Comparison of ENCODE assay signal across 21 mouse cellular contexts in the genomic region with DNA sequence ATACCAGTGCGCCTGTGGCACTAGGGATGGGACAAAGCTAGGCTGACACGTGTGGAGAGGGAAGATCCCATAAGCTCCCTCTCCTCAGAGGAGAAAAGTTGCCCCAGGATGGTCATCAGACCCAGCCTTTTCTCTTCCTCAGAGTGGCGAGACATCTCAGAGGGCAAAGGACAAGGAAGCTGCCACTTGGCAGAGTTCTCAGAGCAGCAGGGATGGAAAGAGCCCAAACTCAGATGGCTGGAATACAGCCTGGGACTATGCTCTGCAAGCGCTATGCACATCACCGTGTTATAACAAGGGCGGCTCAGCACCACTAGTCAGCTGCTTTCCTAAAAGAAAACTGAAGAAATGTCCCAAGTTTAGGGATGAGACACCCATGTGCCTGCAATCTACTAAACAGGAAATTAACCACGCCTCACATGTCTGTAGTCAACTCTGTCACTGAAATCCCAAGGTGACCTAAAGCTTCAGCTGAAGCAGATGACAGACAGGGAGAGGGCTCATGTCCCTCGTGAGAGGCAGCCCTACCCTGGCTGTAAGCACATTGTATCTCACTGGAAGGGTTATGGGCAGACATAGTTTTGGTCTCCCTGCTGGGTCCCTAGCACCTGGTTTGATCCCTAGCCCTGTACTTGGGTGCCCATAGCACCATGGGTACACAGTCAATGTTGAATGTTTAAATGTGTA. TPM values are rescaled to one million over a fixed set of nuclear protein-coding genes. Genes with fewer than 3 reads are reported as not detected.
DNase-seq lines count a peak whose midpoint lies in the region; ATAC-seq and TF ChIP-seq lines count a peak whose summit lies in the region.
"Had no signal": no experiment of that assay in that cellular context is flagged by ENCODE, and none has a peak within 500 bp of the region (broad histone marks: within the 10 kb centered on the region; RNA-seq: fewer than 3 reads in every experiment).

No protein-coding gene starts in this region.

- H3K4me2 ChIP-seq in heart, embryonic 16.5 days (ENCODE audit: low read depth, low read length): no peak overlapping the region
- H3K4me2 ChIP-seq in heart, embryonic 11.5 days: no peak overlapping the region
- no peak overlapping the region for H3K4me2 ChIP-seq in kidney, embryonic 15.5 days
- H3K4me2 ChIP-seq: forebrain, embryonic 13.5 days; liver, embryonic 12.5 days; lung, embryonic 14.5 days; midbrain, embryonic 13.5 days had no signal

- peaks cover 11% of the 10 kb centered on the region for H3K36me3 ChIP-seq in heart, adult 2 months (ENCODE audit: control insufficient read depth, insufficient read depth, low read length)
- peaks cover 16% of the 10 kb centered on the region for H3K36me3 ChIP-seq in heart, embryonic 16.5 days (ENCODE audit: control insufficient read depth, insufficient read depth)
- H3K36me3 ChIP-seq in heart, embryonic 11.5 days (ENCODE audit: control insufficient read depth, insufficient read depth, low read length): peaks cover 17% of the 10 kb centered on the region
- H3K36me3 ChIP-seq in kidney, embryonic 15.5 days: peaks cover 85% of the 10 kb centered on the region
- H3K36me3 ChIP-seq in macrophage (ENCODE audit: inconsistent target): peaks cover 84% of the 10 kb centered on the region

- H3K4me3 ChIP-seq in heart, adult 2 months: no peak overlapping the region
- H3K4me3 ChIP-seq in heart, embryonic 16.5 days (ENCODE audit: low read length): no peak overlapping the region
- no peak overlapping the region for H3K4me3 ChIP-seq in heart, embryonic 11.5 days (ENCODE audit: low read depth, low read length)
- H3K4me3 ChIP-seq in kidney, embryonic 15.5 days (replicated peaks): no peak overlapping the region
- H3K4me3 ChIP-seq in macrophage (ENCODE audit: inconsistent target): no peak overlapping the region
- H3K4me3 ChIP-seq: forebrain, embryonic 13.5 days; gastrocnemius, adult 2 months; liver, embryonic 12.5 days; megakaryocyte, embryonic 14.5 days; midbrain, embryonic 13.5 days had no signal

- TF ChIP-seq POLR2A in heart, adult 2 months (IDR thresholded peaks at IDR 0.05; ENCODE audit: insufficient read depth, low read depth, low read length): no peak

- 56% methylated on average over 8 of the region's 8 CpGs for WGBS in heart, adult 2 months
- WGBS in heart, embryonic 16.5 days: 78% methylated on average over 8 of the region's 8 CpGs
- 82% methylated on average over 8 of the region's 8 CpGs for WGBS in heart, embryonic 11.5 days (ENCODE audit: insufficient replicate concordance)
- 91% methylated on average over 8 of the region's 8 CpGs for WGBS in kidney, embryonic 15.5 days
- 84% methylated on average over 8 of the region's 8 CpGs for WGBS in macrophage (ENCODE audit: missing documents)

- intact Hi-C loops in heart, adult 2 months (cut with DNase I): no loop called here

- no peak for DNase-seq in heart, adult 2 months
- no peak for DNase-seq in heart, adult 9 months (ENCODE audit: low spot score in 2 of 2)
- DNase-seq in kidney, postnatal 36 days: peak; percentile 47 to 61
- DNase-seq: adrenal gland, postnatal 14 days; cerebellum, adult 8-10 months; cerebellum, postnatal 36 days; gastrocnemius, adult 2 months; layer of hippocampus, postnatal 36 days; lung, embryonic 14.5 days; thymus, adult 18-20 months; thymus, postnatal 4 days had no signal

- H3K9me3 ChIP-seq in heart, embryonic 16.5 days (replicated peaks; ENCODE audit: control insufficient read depth, low read length): 0 out of 2 replicates have a peak, but pooled peaks cover 2% of the 10 kb centered on the region
- H3K9me3 ChIP-seq in heart, embryonic 11.5 days (replicated peaks; ENCODE audit: control insufficient read depth, low read length): no peaks in the 10 kb centered on the region
- H3K9me3 ChIP-seq in kidney, embryonic 15.5 days (replicated peaks): no peaks in the 10 kb centered on the region
- H3K9me3 ChIP-seq: forebrain, embryonic 13.5 days; liver, embryonic 12.5 days; megakaryocyte, embryonic 14.5 days; midbrain, embryonic 13.5 days had no signal

- peaks cover 17% of the 10 kb centered on the region for H3K4me1 ChIP-seq in heart, adult 2 months (ENCODE audit: control insufficient read depth, insufficient read depth, low read length)
- peaks cover 29% of the 10 kb centered on the region for H3K4me1 ChIP-seq in heart, embryonic 16.5 days (ENCODE audit: control insufficient read depth, insufficient read depth, low read length)
- peaks cover 14% of the 10 kb centered on the region for H3K4me1 ChIP-seq in heart, embryonic 11.5 days (ENCODE audit: control insufficient read depth, insufficient read depth, low read length)
- peaks cover 17% of the 10 kb centered on the region for H3K4me1 ChIP-seq in kidney, embryonic 15.5 days
- H3K4me1 ChIP-seq: forebrain, embryonic 13.5 days had no signal

- no peak overlapping the region for H3K9ac ChIP-seq in heart, adult 2 months (ENCODE audit: low read depth, low read length)
- no peak overlapping the region for H3K9ac ChIP-seq in heart, embryonic 16.5 days (ENCODE audit: low read length)
- no peak overlapping the region for H3K9ac ChIP-seq in heart, embryonic 11.5 days (ENCODE audit: low read depth, low read length)
- H3K9ac ChIP-seq in kidney, embryonic 15.5 days: no peak overlapping the region
- H3K9ac ChIP-seq: forebrain, embryonic 13.5 days; liver, embryonic 12.5 days; lung, embryonic 14.5 days; midbrain, embryonic 13.5 days had no signal

- peaks cover 1% of the 10 kb centered on the region for H3K79me2 ChIP-seq in heart, adult 2 months (replicated peaks; ENCODE audit: control insufficient read depth, insufficient read depth, low read length)
- H3K79me2 ChIP-seq in macrophage (ENCODE audit: inconsistent target): peaks cover 100% of the 10 kb centered on the region

- TF ChIP-seq CTCF in heart, adult 2 months (IDR thresholded peaks at IDR 0.05): no peak

- no peaks in the 10 kb centered on the region for H3K27me3 ChIP-seq in heart, adult 2 months (ENCODE audit: control insufficient read depth, insufficient read depth, low read length)
- no peaks in the 10 kb centered on the region for H3K27me3 ChIP-seq in heart, embryonic 16.5 days (ENCODE audit: control insufficient read depth, insufficient read depth, low read length)
- H3K27me3 ChIP-seq in heart, embryonic 11.5 days (ENCODE audit: control insufficient read depth, insufficient read depth, low read length): no peaks in the 10 kb centered on the region
- no peaks in the 10 kb centered on the region for H3K27me3 ChIP-seq in kidney, embryonic 15.5 days
- H3K27me3 ChIP-seq: forebrain, embryonic 13.5 days; liver, embryonic 12.5 days; megakaryocyte, embryonic 14.5 days; midbrain, embryonic 13.5 days had no signal

- H3K27ac ChIP-seq in heart, adult 2 months: peak overlapping the region; percentile 59
- H3K27ac ChIP-seq in heart, embryonic 16.5 days (ENCODE audit: low read length): peak overlapping the region; percentile 57
- no peak overlapping the region; the same call in 1 of the 2 replicates for H3K27ac ChIP-seq in heart, embryonic 11.5 days (ENCODE audit: low read depth, low read length)
- no peak overlapping the region for H3K27ac ChIP-seq in kidney, embryonic 15.5 days
- H3K27ac ChIP-seq in macrophage: peak overlapping the region; percentile 1; the same call in 1 of the 2 replicates
- H3K27ac ChIP-seq: forebrain, embryonic 13.5 days; gastrocnemius, adult 2 months; hindbrain, postnatal 0 days; midbrain, embryonic 13.5 days had no signal

- TF ChIP-seq EP300 in heart, adult 2 months (IDR thresholded peaks at IDR 0.05; ENCODE audit: insufficient read depth, low read depth, low read length): no peak

- 0 out of 2 replicates have a peak, but pooled peaks have one; percentile 15 for ATAC-seq in heart, embryonic 16.5 days (replicated peaks; ENCODE audit: extremely low read depth, insufficient read depth, low FRiP score)
- no peak for ATAC-seq in heart, embryonic 11.5 days (replicated peaks; ENCODE audit: insufficient number of reproducible peaks, low FRiP score, low TSS enrichment)
- ATAC-seq in kidney, embryonic 15.5 days (replicated peaks; ENCODE audit: low FRiP score): no peak
- ATAC-seq: forebrain, embryonic 13.5 days; hindbrain, postnatal 0 days; intestine, embryonic 16.5 days; liver, embryonic 12.5 days; midbrain, embryonic 13.5 days had no signal

RNA-seq across cellular contexts. Expression of a gene that starts 48.2 kb away (rescaled TPM):
- total RNA-seq in heart, adult 2 months (2021): 100 to 1,000 TPM; 118 to 136 TPM
- polyA plus RNA-seq in heart, adult 2 months (2012; rRNA removed): 117 and 136 TPM in 2 replicates
- 7.1 and 11.0 TPM in 2 replicates for polyA plus RNA-seq in heart, embryonic 16.5 days (2015; fragmentation: Nextera tagmentation; extraction: Ambion mirVana)
- 33.1 and 34.0 TPM in 2 replicates for polyA plus RNA-seq in heart, embryonic 11.5 days (2014; fragmentation: Nextera tagmentation; extraction: Ambion mirVana)
- polyA plus RNA-seq in kidney, embryonic 15.5 days (2015; fragmentation: Nextera tagmentation; extraction: Ambion mirVana): 15.9 and 16.1 TPM in 2 replicates
- 10 to 100 TPM in 20 of 26 experiments, 1 to 10 TPM in 6; 5.5 to 38.3 (median 15.9) TPM for total RNA-seq in macrophage (2018; cell fraction: chromatin; rRNA removed)
- 100 to 1,000 TPM in 13 of 26 experiments, 10 to 100 TPM in 13; 58.7 to 194 (median 95.9) TPM for total RNA-seq in macrophage (2018; cell fraction: cytosol; rRNA removed)
- 10 to 100 TPM; 25.6 to 92.0 (median 47.5) TPM for total RNA-seq in macrophage (2018; cell fraction: nucleus; rRNA removed)
- polyA plus RNA-seq in macrophage (2018): 97.9 to 155 TPM (median 121 TPM) in 3 replicates

RNA-seq across cellular contexts. Expression of a gene that starts 58.1 kb away (rescaled TPM):
- under 1 TPM; 0.31 to 0.48 TPM for total RNA-seq in heart, adult 2 months (2021)
- polyA plus RNA-seq in heart, adult 2 months (2012; rRNA removed): 0.59 and 0.98 TPM in 2 replicates
- polyA plus RNA-seq in heart, embryonic 16.5 days (2015; fragmentation: Nextera tagmentation; extraction: Ambion mirVana): 0.90 and 1.1 TPM in 2 replicates
- polyA plus RNA-seq in heart, embryonic 11.5 days (2014; fragmentation: Nextera tagmentation; extraction: Ambion mirVana): 0.21 and 0.69 TPM in 2 replicates
- polyA plus RNA-seq in kidney, embryonic 15.5 days (2015; fragmentation: Nextera tagmentation; extraction: Ambion mirVana): 2.1 TPM in 2 replicates
- 100 to 1,000 TPM in 3 of 26 experiments, 10 to 100 TPM in 18, 1 to 10 TPM in 5; 7.1 to 116 (median 24.0) TPM for total RNA-seq in macrophage (2018; cell fraction: chromatin; rRNA removed)
- total RNA-seq in macrophage (2018; cell fraction: cytosol; rRNA removed): 10 to 100 TPM in 13 of 26 experiments, 1 to 10 TPM in 13; 2.6 to 36.5 (median 11.7) TPM
- 100 to 1,000 TPM in 2 of 26 experiments, 10 to 100 TPM in 18, 1 to 10 TPM in 6; 5.8 to 126 (median 25.2) TPM for total RNA-seq in macrophage (2018; cell fraction: nucleus; rRNA removed)
- 10.9 to 24.7 TPM (median 13.4 TPM) in 3 replicates for polyA plus RNA-seq in macrophage (2018)

Comparison
In these comparisons a context has a peak if more than half of its experiments do, and no peak if none do; other contexts are left out.
1. H3K27ac ChIP-seq: peak in heart, adult 2 months (single experiment), heart, embryonic 16.5 days (single experiment) and macrophage (single experiment); none in heart, embryonic 11.5 days (single experiment) and kidney, embryonic 15.5 days (single experiment).
2. DNase-seq: peak in kidney, postnatal 36 days (2 of 2); none in heart, adult 2 months (0 of 2) and heart, adult 9 months (0 of 2).